In genomic region chr6:38355862-38356261, GRCm38 (mm10) we compare ENCODE assay signal across 13 mouse cellular contexts. TPM values are rescaled to one million over a fixed set of nuclear protein-coding genes. Genes with fewer than 3 reads are reported as not detected.
DNase-seq lines count a peak whose midpoint lies in the region; ATAC-seq and TF ChIP-seq lines count a peak whose summit lies in the region.
"Had no signal": no experiment of that assay in that cellular context is flagged by ENCODE, and none has a peak within 500 bp of the region (broad histone marks: within the 10 kb centered on the region; RNA-seq: fewer than 3 reads in every experiment).

No protein-coding gene starts in this region.

- H3K9me3 ChIP-seq in hindbrain, embryonic 10.5 days: no peaks in the 10 kb centered on the region
- no peaks in the 10 kb centered on the region for H3K9me3 ChIP-seq in hindbrain, postnatal 0 days (ENCODE audit: low read length)
- no peaks in the 10 kb centered on the region for H3K9me3 ChIP-seq in MEL (replicated peaks; ENCODE audit: insufficient read depth, low read length)
- H3K9me3 ChIP-seq in liver, embryonic 13.5 days (replicated peaks): no peaks in the 10 kb centered on the region
- H3K9me3 ChIP-seq in hindbrain, embryonic 12.5 days (replicated peaks): no peaks in the 10 kb centered on the region
- H3K9me3 ChIP-seq: limb, embryonic 12.5 days; megakaryocyte, embryonic 14.5 days; neural tube, embryonic 15.5 days had no signal

- DNase-seq in CD4-positive, CD25-positive, alpha-beta regulatory T cell, adult 2 months (ENCODE audit: low read depth, low spot score): peak; percentile 22
- peak; percentile 12 for DNase-seq in hindbrain, embryonic 10.5 days (ENCODE audit: low spot score)
- no peak for DNase-seq in hindbrain, postnatal 0 days (ENCODE audit: low spot score)
- DNase-seq in MEL (ENCODE audit: low read depth, low spot score): peak; percentile 78
- DNase-seq in liver, embryonic 13.5 days: no peak
- no peak for DNase-seq in thymus, postnatal 36 days
- DNase-seq: cerebellum, adult 8-10 months; thymus, adult 18-20 months had no signal

- ATAC-seq in CD4-positive, CD25-positive, alpha-beta regulatory T cell, adult 4 months: no peak
- no peak for ATAC-seq in hindbrain, postnatal 0 days
- no peak for ATAC-seq in liver, embryonic 13.5 days (ENCODE audit: low read depth)
- ATAC-seq in hindbrain, embryonic 12.5 days (ENCODE audit: low FRiP score): no peak

- H3K36me3 ChIP-seq in hindbrain, embryonic 10.5 days: no peaks in the 10 kb centered on the region
- H3K36me3 ChIP-seq in hindbrain, postnatal 0 days (ENCODE audit: insufficient read depth, low read length): no peaks in the 10 kb centered on the region
- H3K36me3 ChIP-seq in MEL (ENCODE audit: control insufficient read depth in 1 of 2, insufficient read depth in 2 of 2, low read length in 2 of 2): peaks cover 2 to 24% of the 10 kb centered on the region in 2 experiments
- H3K36me3 ChIP-seq in liver, embryonic 13.5 days: peaks cover 9% of the 10 kb centered on the region
- H3K36me3 ChIP-seq in hindbrain, embryonic 12.5 days: no peaks in the 10 kb centered on the region
- H3K36me3 ChIP-seq: limb, embryonic 12.5 days; neural tube, embryonic 15.5 days had no signal

- no peak overlapping the region for H3K27ac ChIP-seq in hindbrain, embryonic 10.5 days
- H3K27ac ChIP-seq in hindbrain, postnatal 0 days: no peak overlapping the region
- peak overlapping the region; percentile 92 for H3K27ac ChIP-seq in MEL (ENCODE audit: control insufficient read depth, low read depth, low read length)
- peak overlapping the region; percentile 98 for H3K27ac ChIP-seq in liver, embryonic 13.5 days
- no peak overlapping the region for H3K27ac ChIP-seq in hindbrain, embryonic 12.5 days
- H3K27ac ChIP-seq: limb, embryonic 12.5 days; neural tube, embryonic 15.5 days had no signal

- TF ChIP-seq POLR2A in MEL (IDR thresholded peaks at IDR 0.05; ENCODE audit: control insufficient read depth in 1 of 2, insufficient read depth in 1 of 2, low read depth in 1 of 2, low read length in 2 of 2, poor library complexity in 1 of 2): no peak

- peaks cover 76% of the 10 kb centered on the region for H3K27me3 ChIP-seq in hindbrain, embryonic 10.5 days (ENCODE audit: insufficient read depth, poor library complexity, severe bottlenecking)
- peaks cover 25% of the 10 kb centered on the region for H3K27me3 ChIP-seq in hindbrain, postnatal 0 days (ENCODE audit: insufficient read depth, low read length)
- H3K27me3 ChIP-seq in MEL (ENCODE audit: control insufficient read depth in 1 of 2, insufficient read depth in 2 of 2, low read length in 2 of 2): no peaks in the 10 kb centered on the region
- no peaks in the 10 kb centered on the region for H3K27me3 ChIP-seq in liver, embryonic 13.5 days
- peaks cover 63% of the 10 kb centered on the region for H3K27me3 ChIP-seq in hindbrain, embryonic 12.5 days
- H3K27me3 ChIP-seq: megakaryocyte, embryonic 14.5 days had no signal

- H3K4me3 ChIP-seq in hindbrain, embryonic 10.5 days: no peak overlapping the region
- H3K4me3 ChIP-seq in hindbrain, postnatal 0 days (ENCODE audit: low read length): no peak overlapping the region
- peak overlapping the region; percentile 93 to 97 for H3K4me3 ChIP-seq in MEL (ENCODE audit: control insufficient read depth in 1 of 2, insufficient read depth in 1 of 2, low read depth in 2 of 2, low read length in 2 of 2)
- peak overlapping the region; percentile 81; the same call in 1 of the 2 replicates for H3K4me3 ChIP-seq in liver, embryonic 13.5 days (replicated peaks)
- H3K4me3 ChIP-seq in hindbrain, embryonic 12.5 days: no peak overlapping the region

- H3K79me2 ChIP-seq in MEL (ENCODE audit: control insufficient read depth, insufficient read depth, low read length, poor library complexity): peaks cover 29% of the 10 kb centered on the region

- TF ChIP-seq CTCF in hindbrain, postnatal 0 days (IDR thresholded peaks at IDR 0.05; ENCODE audit: low read depth): no peak
- no peak for TF ChIP-seq CTCF in MEL (IDR thresholded peaks at IDR 0.05 in 2 of 3, conservative IDR thresholded peaks at IDR 0.05 in 1 of 3; ENCODE audit: control insufficient read depth in 1 of 3, insufficient read depth in 1 of 3, low read depth in 2 of 3, low read length in 3 of 3, poor library complexity in 1 of 3, severe bottlenecking in 1 of 3)

- WGBS in hindbrain, embryonic 10.5 days: 5% methylated on average over 7 of the region's 7 CpGs
- WGBS in hindbrain, postnatal 0 days: 18% methylated on average over 7 of the region's 7 CpGs
- 39% methylated on average over 7 of the region's 7 CpGs for WGBS in liver, embryonic 13.5 days (ENCODE audit: insufficient replicate concordance)
- WGBS in hindbrain, embryonic 12.5 days: 8% methylated on average over 7 of the region's 7 CpGs

- H3K4me2 ChIP-seq in hindbrain, postnatal 0 days (ENCODE audit: low read depth, low read length): no peak overlapping the region
- H3K4me2 ChIP-seq in liver, embryonic 13.5 days: peak overlapping the region; percentile 88
- H3K4me2 ChIP-seq in hindbrain, embryonic 12.5 days (replicated peaks): no peak overlapping the region

- TF ChIP-seq RAD21 in MEL (IDR thresholded peaks at IDR 0.05; ENCODE audit: low read depth, low read length): no peak

- no peak overlapping the region for H3K9ac ChIP-seq in hindbrain, postnatal 0 days (replicated peaks; ENCODE audit: low read length)
- H3K9ac ChIP-seq in MEL (ENCODE audit: control insufficient read depth, low read depth, low read length, poor library complexity, severe bottlenecking): peak overlapping the region; percentile 90
- peak overlapping the region; percentile 94 for H3K9ac ChIP-seq in liver, embryonic 13.5 days
- H3K9ac ChIP-seq in hindbrain, embryonic 12.5 days: no peak overlapping the region
- H3K9ac ChIP-seq: limb, embryonic 12.5 days; neural tube, embryonic 15.5 days had no signal

- peaks cover 21% of the 10 kb centered on the region for H3K4me1 ChIP-seq in hindbrain, embryonic 10.5 days (replicated peaks)
- no peaks in the 10 kb centered on the region for H3K4me1 ChIP-seq in hindbrain, postnatal 0 days (ENCODE audit: insufficient read depth, low read length)
- peaks cover 6 to 21% of the 10 kb centered on the region in 2 experiments for H3K4me1 ChIP-seq in MEL (ENCODE audit: control insufficient read depth in 1 of 2, insufficient read depth in 2 of 2, low read length in 2 of 2)
- peaks cover 66% of the 10 kb centered on the region for H3K4me1 ChIP-seq in liver, embryonic 13.5 days (replicated peaks)
- H3K4me1 ChIP-seq in hindbrain, embryonic 12.5 days: peaks cover 4% of the 10 kb centered on the region

- peak in 1 of 2 experiments; percentile 34; a peak in 1 of 4 replicates for TF ChIP-seq EP300 in MEL (IDR thresholded peaks at IDR 0.05; ENCODE audit: low read depth in 1 of 2, low read length in 2 of 2)

TF ChIP-seq in MEL, 35 proteins besides CTCF, POLR2A, EP300 and RAD21:
- no peak for TF ChIP-seq SIN3A (IDR thresholded peaks at IDR 0.05; ENCODE audit: low read length)
- peak; percentile 52 for TF ChIP-seq GATA1 (IDR thresholded peaks at IDR 0.05; ENCODE audit: low read depth, low read length)
TF ChIP-seq in MEL: peak in this region for 1.

RNA-seq across cellular contexts. Expression of gene Zc3hav1, which starts 1.5 kb away (rescaled TPM):
- 100 to 1,000 TPM; 189 to 215 TPM for polyA plus RNA-seq in CD4-positive, CD25-positive, alpha-beta regulatory T cell, adult 4 months (2017; shearing (Covaris generic))
- 2.2 and 2.4 TPM in 2 replicates for polyA plus RNA-seq in hindbrain, embryonic 10.5 days (2016; fragmentation: Nextera tagmentation; extraction: Ambion mirVana)
- total RNA-seq in hindbrain, postnatal 0 days (2014; rRNA removed): 5.0 and 7.0 TPM in 2 replicates
- polyA plus RNA-seq in hindbrain, postnatal 0 days (2015; fragmentation: Nextera tagmentation; extraction: Ambion mirVana): 2.3 and 2.9 TPM in 2 replicates
- total RNA-seq in MEL (2012; rRNA removed): 66.6 and 88.1 TPM in 2 replicates
- 10 to 100 TPM; 68.3 to 71.0 TPM for polyA plus RNA-seq in MEL (2012; ENCODE audit: insufficient read depth in 1 of 2, insufficient read length in 2 of 2, low read depth in 1 of 2, low replicate concordance in 2 of 2, missing spikeins in 1 of 2)
- 24.6 and 25.8 TPM in 2 replicates for polyA plus RNA-seq in liver, embryonic 13.5 days (2015; fragmentation: Nextera tagmentation; extraction: Ambion mirVana)
- polyA plus RNA-seq in hindbrain, embryonic 12.5 days (2016; fragmentation: Nextera tagmentation; extraction: Ambion mirVana): 1.9 and 2.3 TPM in 2 replicates

RNA-seq across cellular contexts. Expression of gene Ttc26, which starts 25.4 kb away (rescaled TPM):
- polyA plus RNA-seq in CD4-positive, CD25-positive, alpha-beta regulatory T cell, adult 4 months (2017; shearing (Covaris generic)): not detected
- 14.3 and 14.6 TPM in 2 replicates for polyA plus RNA-seq in hindbrain, embryonic 10.5 days (2016; fragmentation: Nextera tagmentation; extraction: Ambion mirVana)
- total RNA-seq in hindbrain, postnatal 0 days (2014; rRNA removed): 4.6 and 5.0 TPM in 2 replicates
- polyA plus RNA-seq in hindbrain, postnatal 0 days (2015; fragmentation: Nextera tagmentation; extraction: Ambion mirVana): 2.5 and 2.9 TPM in 2 replicates
- 1.3 and 1.4 TPM in 2 replicates for total RNA-seq in MEL (2012; rRNA removed)
- polyA plus RNA-seq in MEL (2012; ENCODE audit: insufficient read depth in 1 of 2, insufficient read length in 2 of 2, low read depth in 1 of 2, low replicate concordance in 2 of 2, missing spikeins in 1 of 2): 1 to 10 TPM in 1 of 2 experiments, not detected in 1; 2.1 TPM
- 0.70 and 0.74 TPM in 2 replicates for polyA plus RNA-seq in liver, embryonic 13.5 days (2015; fragmentation: Nextera tagmentation; extraction: Ambion mirVana)
- polyA plus RNA-seq in hindbrain, embryonic 12.5 days (2016; fragmentation: Nextera tagmentation; extraction: Ambion mirVana): 12.2 and 12.7 TPM in 2 replicates

RNA-seq across cellular contexts. Expression of gene Zc3hav1l, which starts 56.8 kb away (rescaled TPM):
- under 1 TPM; 0.38 to 0.55 TPM for polyA plus RNA-seq in CD4-positive, CD25-positive, alpha-beta regulatory T cell, adult 4 months (2017; shearing (Covaris generic))
- polyA plus RNA-seq in hindbrain, embryonic 10.5 days (2016; fragmentation: Nextera tagmentation; extraction: Ambion mirVana): 13.0 and 15.2 TPM in 2 replicates
- 6.1 and 7.9 TPM in 2 replicates for total RNA-seq in hindbrain, postnatal 0 days (2014; rRNA removed)
- polyA plus RNA-seq in hindbrain, postnatal 0 days (2015; fragmentation: Nextera tagmentation; extraction: Ambion mirVana): 2.7 and 2.9 TPM in 2 replicates
- total RNA-seq in MEL (2012; rRNA removed): 1.8 and 2.0 TPM in 2 replicates
- 1 to 10 TPM in 1 of 2 experiments, not detected in 1; 5.8 TPM for polyA plus RNA-seq in MEL (2012; ENCODE audit: insufficient read depth in 1 of 2, insufficient read length in 2 of 2, low read depth in 1 of 2, low replicate concordance in 2 of 2, missing spikeins in 1 of 2)
- polyA plus RNA-seq in liver, embryonic 13.5 days (2015; fragmentation: Nextera tagmentation; extraction: Ambion mirVana): 1.6 and 2.1 TPM in 2 replicates
- polyA plus RNA-seq in hindbrain, embryonic 12.5 days (2016; fragmentation: Nextera tagmentation; extraction: Ambion mirVana): 16.3 and 18.9 TPM in 2 replicates

Comparison
In these comparisons a context has a peak if more than half of its experiments do, and no peak if none do; other contexts are left out.
1. DNase-seq: peak in CD4-positive, CD25-positive, alpha-beta regulatory T cell, adult 2 months (single experiment), hindbrain, embryonic 10.5 days (single experiment) and MEL (single experiment); none in hindbrain, postnatal 0 days (single experiment), liver, embryonic 13.5 days (single experiment) and thymus, postnatal 36 days (0 of 2).
2. H3K27ac ChIP-seq: peak in MEL (single experiment) and liver, embryonic 13.5 days (single experiment); none in hindbrain, embryonic 10.5 days (single experiment), hindbrain, postnatal 0 days (single experiment) and hindbrain, embryonic 12.5 days (single experiment).
3. H3K4me3 ChIP-seq: peak in MEL (2 of 2) and liver, embryonic 13.5 days (single experiment); none in hindbrain, embryonic 10.5 days (single experiment), hindbrain, postnatal 0 days (single experiment) and hindbrain, embryonic 12.5 days (single experiment).
4. H3K9ac ChIP-seq: peak in MEL (single experiment) and liver, embryonic 13.5 days (single experiment); none in hindbrain, postnatal 0 days (single experiment) and hindbrain, embryonic 12.5 days (single experiment).